Mouse (Mus musculus) urinary bladder, postnatal 36 days (tissue): ENCODE measurements at regions not wholly inside any gene's neighbourhood (a gene's known extent, or its start where the extent isn't known, plus 50 kb on each side); places are given as distances from the start of the nearest gene placed in this dataset.

ENCODE experiments used
- DNase-seq, 2 experiments: peaks; one replicate each; pipeline ENCODE4 v3.0.0; 2022; ENCODE audit warnings: low spot score in 2 of 2, mixed read lengths in 1 of 2

DNA sequence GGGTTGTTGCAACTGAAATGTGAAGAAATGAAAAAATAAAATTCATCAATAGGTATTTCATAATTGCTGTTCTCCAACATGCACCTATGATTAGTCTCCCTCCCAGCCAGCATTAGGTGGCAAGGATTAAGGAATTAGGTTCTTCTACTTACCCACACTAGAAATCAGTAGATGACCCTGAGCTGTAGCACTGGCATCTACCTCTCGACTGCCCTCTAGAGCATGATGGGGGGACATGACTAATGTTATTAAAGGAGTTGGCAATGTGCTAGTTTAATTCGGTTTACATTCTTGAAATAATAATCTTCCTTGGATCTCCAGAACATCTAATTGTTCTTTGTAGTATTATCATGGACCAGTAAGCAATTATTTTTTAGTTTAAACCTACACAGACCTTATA, 370.9 kb downstream of the Dcdc2c start:
- DNase-seq: no peak

DNA sequence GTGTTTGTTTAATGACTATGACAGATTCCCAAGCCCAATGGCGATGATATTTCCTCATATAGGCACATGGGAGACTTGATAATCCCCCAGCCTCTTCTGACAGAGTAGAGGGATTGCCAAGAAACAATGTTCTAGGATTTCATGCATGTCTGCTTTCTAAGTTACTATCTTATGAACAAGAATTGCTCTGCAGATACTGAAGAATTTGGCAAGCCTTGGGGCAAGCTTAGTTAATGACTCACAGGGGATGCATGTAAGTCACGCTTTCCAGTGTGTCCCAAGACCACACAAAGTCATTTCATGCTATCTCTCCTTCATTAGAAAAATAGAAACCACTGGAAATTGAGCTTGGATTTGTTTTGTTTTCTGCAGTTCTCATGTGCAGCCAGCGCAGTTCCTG, 376.2 kb downstream of the Dcdc2c start:
- DNase-seq: no peak

- no peak for DNase-seq
These were observed 378.1 kb downstream of the Dcdc2c start for GRCm38 (mm10) chr12:28174078-28174477.

DNA sequence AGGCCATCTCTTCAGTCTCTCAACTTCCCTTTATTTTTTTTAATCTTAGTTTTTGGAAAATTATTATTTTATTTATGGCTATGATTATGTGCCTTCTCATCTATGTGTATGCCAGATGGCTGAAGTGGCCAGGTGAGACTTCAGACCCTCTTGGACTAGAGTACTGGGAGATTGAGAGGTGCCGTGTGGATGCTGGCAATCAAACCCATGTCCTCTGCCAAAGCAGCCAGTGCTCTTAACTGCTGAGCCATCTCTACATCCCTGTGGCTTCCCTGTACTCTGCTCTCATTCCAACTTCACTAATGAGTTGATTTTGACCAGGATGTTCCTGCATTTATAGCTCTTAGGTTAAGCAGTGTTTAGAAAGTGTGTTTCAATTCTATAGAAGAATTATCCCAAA, 393.4 kb downstream of the Dcdc2c start:
- DNase-seq: no peak

GRCm38 (mm10) chr12:28150759-28151158, 401.4 kb downstream of the Dcdc2c start:
- DNase-seq: no peak

- no peak for DNase-seq
These were observed 416.2 kb downstream of the Dcdc2c start for GRCm38 (mm10) chr12:28135810-28136592.

DNA sequence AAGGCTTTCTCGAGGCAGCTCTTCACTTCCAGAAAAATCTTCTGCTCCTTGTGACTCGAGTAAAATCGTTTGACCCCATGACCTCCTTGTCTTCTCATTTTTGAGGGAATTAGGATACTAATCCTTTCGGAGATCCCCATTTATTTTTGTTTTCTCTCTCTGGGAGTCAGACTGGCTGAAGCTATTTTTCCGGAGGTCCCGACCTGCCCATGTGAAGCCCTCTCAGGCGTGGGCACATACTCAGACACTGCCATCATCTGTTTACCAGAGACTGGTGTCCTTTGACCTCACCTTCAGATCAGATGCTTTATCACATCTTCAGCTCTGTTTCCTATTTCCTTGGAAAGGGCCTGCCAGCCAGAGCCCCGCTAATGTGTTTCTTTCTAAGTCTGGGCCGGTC, 429.4 kb downstream of the Dcdc2c start:
- DNase-seq: no peak

DNA sequence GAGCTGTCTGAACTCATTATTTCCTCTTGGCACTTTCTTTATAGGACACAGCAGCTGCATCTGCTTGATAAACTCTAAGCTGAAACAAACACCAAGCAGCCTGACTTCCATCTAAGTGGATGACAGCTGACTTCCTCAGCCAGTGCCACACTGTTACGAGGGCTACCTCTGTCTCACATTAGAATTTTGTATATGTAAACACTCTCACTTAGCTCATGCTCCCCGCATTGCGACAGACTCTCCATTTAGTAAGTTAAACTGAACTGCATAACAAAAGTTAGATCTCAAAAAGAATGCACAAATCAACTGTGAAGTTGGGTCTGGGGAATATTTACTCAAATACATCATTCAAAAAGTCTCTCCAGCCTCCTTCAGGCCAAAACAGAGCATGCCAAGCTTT, 432.1 kb downstream of the Dcdc2c start:
- DNase-seq: no peak

DNA sequence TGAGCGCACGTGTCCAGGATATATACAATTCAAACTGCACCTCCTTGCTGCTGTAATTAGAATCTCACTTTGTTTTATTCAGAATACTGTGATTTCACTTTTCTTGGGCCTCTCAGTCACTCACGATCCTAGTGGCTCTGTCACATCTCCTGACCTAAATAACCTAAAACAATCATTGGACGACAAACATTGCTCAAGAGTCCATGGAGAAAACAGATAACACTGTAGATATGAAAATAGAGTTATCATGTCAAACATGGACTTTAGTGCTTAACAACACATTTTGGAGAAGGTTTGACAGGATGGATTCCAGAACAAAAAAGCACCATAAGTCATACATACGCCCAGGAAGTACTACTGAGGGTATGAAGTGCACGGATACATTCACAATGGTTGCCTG, 461.5 kb downstream of the Dcdc2c start:
- DNase-seq: no peak

DNA sequence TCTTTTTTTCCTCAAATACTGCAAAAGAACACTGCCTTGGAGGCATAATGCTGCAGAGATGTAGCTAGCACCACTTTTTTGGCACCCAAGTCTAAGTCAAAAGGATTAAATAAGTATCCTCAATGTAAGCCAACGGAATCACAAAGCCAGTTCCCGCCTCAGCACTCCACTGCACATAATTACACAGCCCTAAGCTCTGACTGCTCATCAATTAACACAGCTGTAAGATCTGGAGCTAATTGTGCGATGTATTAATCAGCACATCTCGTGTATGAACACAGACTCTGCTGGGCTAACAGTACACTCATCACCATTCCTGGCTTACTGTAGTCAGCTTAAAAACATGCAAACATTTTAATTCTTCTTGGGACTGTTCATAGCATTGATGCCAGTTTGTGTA, 466.7 kb downstream of the Dcdc2c start:
- DNase-seq: no peak

- no peak for DNase-seq
These were observed 475.6 kb downstream of the Dcdc2c start for GRCm38 (mm10) chr12:28076606-28077005.

GRCm38 (mm10) chr12:28068584-28068983, 483.6 kb downstream of the Dcdc2c start:
- no peak for DNase-seq

DNA sequence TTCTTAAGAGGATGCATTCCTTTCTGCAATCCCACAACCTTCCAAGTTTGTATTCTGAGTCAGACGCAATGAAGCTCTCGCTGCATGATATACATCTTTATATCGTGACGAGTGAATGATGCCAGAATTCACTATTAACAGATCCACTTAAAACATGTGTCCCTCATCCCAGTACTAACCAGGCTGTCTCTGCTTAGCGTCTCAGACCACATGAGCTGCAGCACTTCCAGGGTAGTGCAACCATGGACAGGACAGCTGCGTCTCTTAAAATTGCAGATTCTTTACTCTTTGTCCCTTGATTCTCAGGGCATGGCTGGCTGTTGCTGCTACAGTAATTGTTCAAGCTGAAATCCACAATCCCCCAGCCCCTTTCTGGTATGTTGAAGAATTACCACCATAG, 491.9 kb downstream of the Dcdc2c start:
- DNase-seq: no peak

- DNase-seq: no peak
These were observed 496.5 kb downstream of the Dcdc2c start for GRCm38 (mm10) chr12:28055518-28056280.

DNA sequence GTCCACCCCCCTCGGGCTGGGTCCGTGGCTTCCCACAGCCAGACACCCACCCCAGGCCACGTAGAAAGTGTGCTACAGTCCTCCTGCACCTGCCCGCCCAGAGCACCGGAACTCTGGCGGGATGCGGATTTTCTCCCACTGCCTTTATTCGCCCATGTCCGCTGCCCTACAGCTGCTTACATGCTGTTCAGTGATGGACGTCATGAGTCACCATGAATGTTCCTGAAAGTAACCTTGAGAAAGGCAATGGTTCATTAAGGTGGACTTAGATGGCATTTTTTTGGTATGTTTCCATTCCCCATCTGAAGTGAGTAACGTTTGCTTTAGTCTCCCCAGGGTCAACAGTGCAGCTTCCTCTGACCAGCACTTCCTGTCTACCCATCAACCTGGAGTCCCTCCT, 497.8 kb downstream of the Dcdc2c start:
- no peak for DNase-seq

- no peak for DNase-seq
These were observed 504.2 kb downstream of the Dcdc2c start for GRCm38 (mm10) chr12:28047989-28048388.

- DNase-seq: peak in 1 of 2 experiments; percentile 17
These were observed 513.9 kb downstream of the Dcdc2c start for GRCm38 (mm10) chr12:28038161-28038911.

DNA sequence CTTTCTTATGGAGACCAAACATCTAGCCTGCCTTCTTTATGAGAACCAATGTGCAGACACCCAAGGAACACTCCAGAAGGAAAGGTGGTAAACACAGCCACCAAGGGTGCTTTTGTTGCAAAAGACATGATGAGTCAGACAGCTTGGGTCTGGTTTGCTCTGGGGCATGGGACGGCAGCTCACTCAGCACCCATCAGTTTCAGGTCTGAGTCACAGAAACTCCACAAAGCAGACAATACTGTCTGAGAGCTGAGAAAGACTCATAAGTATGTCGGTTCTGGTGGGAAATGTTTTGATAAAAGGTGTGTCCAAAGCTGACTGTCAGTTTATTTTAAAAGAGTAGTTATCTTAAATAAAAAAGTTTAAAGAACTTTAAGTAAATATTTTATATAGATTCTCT, 553.0 kb downstream of the Dcdc2c start:
- DNase-seq: peak in 1 of 2 experiments; percentile 5

- no peak for DNase-seq
These were observed 560.0 kb downstream of the Dcdc2c start for GRCm38 (mm10) chr12:27992152-27992551.

DNA sequence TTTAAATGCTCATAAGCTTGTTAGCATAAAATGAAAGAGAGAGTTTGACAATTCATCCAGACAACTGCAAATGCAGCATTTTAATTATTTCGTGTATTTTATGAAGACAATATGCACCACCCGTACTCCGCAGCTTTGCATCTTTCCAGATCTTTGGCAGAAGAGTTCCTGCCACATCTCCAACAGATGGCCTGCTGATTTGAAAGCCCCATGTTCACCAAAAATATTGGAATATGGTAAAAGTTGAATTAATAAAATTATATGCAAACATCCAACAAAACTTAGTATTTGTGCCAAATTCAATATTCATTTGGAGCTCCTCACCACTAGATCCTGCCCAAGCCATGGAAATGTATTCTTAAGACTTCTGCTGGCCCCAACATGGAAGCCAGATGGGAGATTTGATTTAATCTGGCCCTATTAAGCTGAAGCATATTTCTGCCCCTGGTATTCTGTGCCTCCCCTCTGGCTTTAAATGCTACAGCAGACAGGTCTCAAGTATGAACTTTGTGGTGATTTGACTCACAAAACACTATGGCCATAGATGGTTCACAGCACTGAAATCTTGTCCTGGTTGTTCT, 567.8 kb downstream of the Dcdc2c start:
- no peak for DNase-seq

DNA sequence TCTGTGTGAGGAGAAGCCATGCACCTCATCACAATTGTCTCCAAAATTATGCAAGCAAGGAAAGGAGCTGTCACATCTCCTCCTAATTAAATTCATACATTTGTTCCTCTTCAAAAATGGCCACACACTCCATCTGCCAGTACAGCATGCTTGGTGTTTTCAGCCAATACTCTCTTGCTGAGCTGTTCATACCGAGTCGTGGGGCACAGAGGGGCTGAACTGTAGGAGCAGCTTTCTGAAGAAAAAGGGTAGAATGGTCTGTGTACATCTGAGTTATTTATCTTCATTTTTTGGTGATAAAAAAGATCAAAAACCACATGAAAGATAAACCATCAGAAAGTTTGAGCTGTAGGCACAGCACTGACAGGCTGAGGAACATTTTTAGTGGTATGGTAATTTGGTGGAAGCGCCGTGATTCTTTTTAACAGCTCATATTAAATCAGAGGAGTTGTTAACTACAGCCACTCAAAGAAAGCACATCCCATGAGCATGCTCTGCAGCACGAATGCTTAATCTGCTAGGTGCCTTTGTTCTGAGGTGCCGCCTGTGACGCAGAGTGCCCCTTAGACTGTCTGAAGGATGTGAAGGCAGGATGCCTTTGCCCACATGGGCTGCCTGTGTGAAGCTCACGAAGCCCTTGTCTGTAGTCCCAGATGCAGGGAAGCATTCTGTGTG, 573.8 kb downstream of the Dcdc2c start:
- no peak for DNase-seq
